Mouse (Mus musculus) cerebellum, postnatal 10 days (tissue): Measurements from ENCODE around the gene Slamf6.

Experiments
- DNase-seq, 2 experiments: peaks; one replicate each; pipeline ENCODE4 v3.0.0; 2021; ENCODE audit warnings: mixed read lengths in 2 of 2

Gene Slamf6

GRCm38 (mm10) chr1:171996701-171997100 lies 79.4 kb downstream of the Slamf6 start:
- DNase-seq, result no peak

GRCm38 (mm10) chr1:171998820-171999597 lies 81.7 kb downstream of the Slamf6 start:
- DNase-seq, result no peak

DNA sequence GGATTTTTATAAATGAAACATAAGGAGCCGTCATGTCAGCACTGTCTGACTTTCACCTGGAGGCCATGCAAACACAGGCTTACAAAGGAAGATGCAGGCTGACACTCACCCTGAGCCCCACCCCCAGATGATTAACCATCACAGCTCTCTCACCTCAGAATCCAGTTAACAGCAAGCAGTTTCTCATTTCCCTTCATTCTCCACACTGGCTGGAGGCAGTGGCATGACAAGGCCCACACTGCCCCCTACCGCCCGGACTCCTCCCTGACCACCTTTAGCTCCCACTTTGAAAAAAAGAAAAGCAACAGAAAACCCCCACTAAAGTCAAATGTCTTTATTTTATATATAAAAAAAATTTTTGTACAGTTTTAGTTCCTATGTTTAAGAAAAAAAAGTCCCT lies 83.3 kb downstream of the Slamf6 start:
- DNase-seq, result peak; percentile 81 to 83

DNA sequence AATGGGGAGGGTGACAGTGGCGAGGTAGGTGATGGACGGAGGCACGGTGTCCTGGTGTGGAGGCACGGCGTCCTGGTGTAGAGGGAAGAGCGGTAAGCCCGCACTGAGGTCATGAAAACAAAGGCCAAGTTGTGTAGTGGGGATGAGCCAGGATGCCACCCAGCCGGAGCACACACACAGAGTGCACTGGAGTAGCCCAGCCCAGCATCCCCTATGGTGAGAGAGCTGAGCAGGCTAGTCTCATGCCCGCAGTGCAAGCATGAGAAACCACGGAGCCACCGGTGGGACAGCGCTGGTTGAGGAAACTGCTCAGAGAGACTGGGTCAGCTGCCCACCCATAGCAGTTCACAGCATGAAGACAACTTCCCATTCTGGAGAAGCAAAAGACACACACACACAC lies 84.3 kb downstream of the Slamf6 start:
- no peak for DNase-seq
